Mouse (Mus musculus) ovary, adult 10 weeks (tissue): Measurements from ENCODE around the gene Exph5. TPM values are rescaled to one million over a fixed set of nuclear protein-coding genes. Genes with fewer than 3 reads are reported as not detected.

Experiments
- polyA plus RNA-seq: library from polyadenylated mRNA; stranded (reverse); fragments of 350-450 nt; fragmentation: Illumina TruSeq; extraction: RNeasy Lipid Tissue Mini Kit (QIAGEN cat#74804); gene quantifications from one replicate; pipeline ENCODE4 v1.2.3, GENCODE M21; 2014

Gene Exph5
- polyA plus RNA-seq = 1.3 TPM

GRCm38 (mm10) chr9:53301269-53301720 lies at the start of gene Exph5:
TSS of gene Exph5 (plus strand) at chr9:53301670.

GRCm38 (mm10) chr9:53383951-53384866 lies 82.7 kb downstream of the Exph5 start, which contains the start of gene Kdelc2:
TSS of gene Kdelc2 (plus strand) at chr9:53384025.

GRCm38 (mm10) chr9:53402291-53402711 lies 100.8 kb downstream of the Exph5 start, which contains the start of gene 4930550C14Rik:
TSS of gene 4930550C14Rik (plus strand) at chr9:53402325.

Other genes starting within 250 kb of the Exph5 start
- 79.1 TPM for gene Ddx10, start 53.6 kb upstream of the Exph5 start, polyA plus RNA-seq
- gene Kdelc2, start 82.4 kb downstream of the Exph5 start, polyA plus RNA-seq = 105 TPM
- 13.5 TPM for gene 4930550C14Rik, start 100.7 kb downstream of the Exph5 start, polyA plus RNA-seq
- gene Atm, start 235.1 kb downstream of the Exph5 start, polyA plus RNA-seq = 30.1 TPM
- 62.3 TPM for gene Npat, start 235.4 kb downstream of the Exph5 start, polyA plus RNA-seq